Mouse (Mus musculus): ENCODE measurements around the gene Prrx2. TPM values are rescaled to one million over a fixed set of nuclear protein-coding genes. Genes with fewer than 3 reads are reported as not detected.
"Not testable (repeated sequence)": the region's sequence is repeated elsewhere in the genome, so short reads cannot be mapped to it uniquely, and the experiment has no call there.

Prrx2 gene
- polyA plus RNA-seq, 1 experiment, result 6.6 TPM

- 61% methylated on average over 4 of the region's 4 CpGs for WGBS
Measured at GRCm38 (mm10) chr2:30926381-30926780, 91.6 kb downstream of the Prrx2 start.

GRCm38 (mm10) chr2:30927151-30927781 is 92.5 kb downstream of the Prrx2 start:
- Histone ChIP-seq H3K4me3 (replicated peaks; ENCODE audit: extremely low read depth, low read depth, low read length) (no peak overlapping the region), H3K4me1 (ENCODE audit: control insufficient read depth, insufficient read depth, low read length) (peaks cover 9% of the 10 kb centered on the region)
- TF ChIP-seq CTCF (IDR thresholded peaks at IDR 0.05; ENCODE audit: insufficient read depth, low read length) (no peak), POLR2A (IDR thresholded peaks at IDR 0.05; ENCODE audit: borderline replicate concordance, extremely low read depth, low read depth, low read length) (no peak)
- no peak for DNase-seq
- WGBS, result 29% methylated on average over 9 of the region's 9 CpGs

More at GRCm38 (mm10) chr2:30926381-30926780, 91.6 kb downstream of the Prrx2 start:
- H3K4me3 ChIP-seq (replicated peaks; ENCODE audit: extremely low read depth, low read depth, low read length), result no peak overlapping the region
- H3K4me1 ChIP-seq (ENCODE audit: control insufficient read depth, insufficient read depth, low read length), result peaks cover 9% of the 10 kb centered on the region
- DNase-seq, result no peak
- no peak for TF ChIP-seq CTCF (IDR thresholded peaks at IDR 0.05; ENCODE audit: insufficient read depth, low read length)
- TF ChIP-seq POLR2A (IDR thresholded peaks at IDR 0.05; ENCODE audit: borderline replicate concordance, extremely low read depth, low read depth, low read length), result no peak

GRCm38 (mm10) chr2:30927844-30928628 is 93.3 kb downstream of the Prrx2 start:
- Histone ChIP-seq H3K4me1 (ENCODE audit: control insufficient read depth, insufficient read depth, low read length) (peaks cover 9% of the 10 kb centered on the region), H3K4me3 (replicated peaks; ENCODE audit: extremely low read depth, low read depth, low read length) (no peak overlapping the region)
- WGBS, result 17% methylated on average over 14 of the region's 14 CpGs
- TF ChIP-seq CTCF (IDR thresholded peaks at IDR 0.05; ENCODE audit: insufficient read depth, low read length) (peak; percentile 95), POLR2A (IDR thresholded peaks at IDR 0.05; ENCODE audit: borderline replicate concordance, extremely low read depth, low read depth, low read length) (no peak; the same call in 1 of the 2 replicates)
- peak; percentile 79 for DNase-seq

- TF ChIP-seq CTCF (IDR thresholded peaks at IDR 0.05; ENCODE audit: insufficient read depth, low read length) (no peak), POLR2A (IDR thresholded peaks at IDR 0.05; ENCODE audit: borderline replicate concordance, extremely low read depth, low read depth, low read length) (peak; percentile 49; the same call in 1 of the 2 replicates)
- peaks cover 9% of the 10 kb centered on the region for H3K4me1 ChIP-seq (ENCODE audit: control insufficient read depth, insufficient read depth, low read length)
Measured at GRCm38 (mm10) chr2:30928893-30929482, 94.2 kb downstream of the Prrx2 start.

GRCm38 (mm10) chr2:30929483-30930045 is 94.8 kb downstream of the Prrx2 start, which contains the start of gene Ptges:
Gene Ptges, minus strand, starts transcription at chr2:30929863.
- Histone ChIP-seq H3K4me3 (replicated peaks; ENCODE audit: extremely low read depth, low read depth, low read length) (peak within 1 kb of the TSS; percentile 67), H3K4me1 (ENCODE audit: control insufficient read depth, insufficient read depth, low read length) (peaks cover 9% of the 10 kb centered on the region)
- TF ChIP-seq POLR2A (IDR thresholded peaks at IDR 0.05; ENCODE audit: borderline replicate concordance, extremely low read depth, low read depth, low read length), result peak; percentile 28; the same call in 1 of the 2 replicates
- TF ChIP-seq CTCF (IDR thresholded peaks at IDR 0.05; ENCODE audit: insufficient read depth, low read length), result peak; percentile 59
- WGBS, result 3% methylated on average over 23 of the region's 23 CpGs
- peak; percentile 69 for DNase-seq

More at GRCm38 (mm10) chr2:30928893-30929482, 94.2 kb downstream of the Prrx2 start:
- H3K4me3 ChIP-seq (replicated peaks; ENCODE audit: extremely low read depth, low read depth, low read length), result peak overlapping the region; percentile 19
- peak; percentile 36 for DNase-seq
- 24% methylated on average over 12 of the region's 12 CpGs for whole genome bisulfite sequencing

GRCm38 (mm10) chr2:30930846-30931245 is 96.1 kb downstream of the Prrx2 start:
- H3K4me1 ChIP-seq (ENCODE audit: control insufficient read depth, insufficient read depth, low read length); DNase-seq; H3K4me3 ChIP-seq (replicated peaks; ENCODE audit: extremely low read depth, low read depth, low read length): not testable (repeated sequence)
- 86% methylated on average over 2 of the region's 2 CpGs for WGBS

Other genes with a start within 250 kb of the Prrx2 start
- gene Cstad, start 239.9 kb upstream of the Prrx2 start, polyA plus RNA-seq (2012; rRNA removed), result 0.69 and 1.6 TPM in 2 replicates
- 1.8 and 2.2 TPM in 2 replicates for gene 1700001O22Rik, start 31.3 kb upstream of the Prrx2 start, polyA plus RNA-seq (2012; rRNA removed)
- gene Ntmt1, start 27.1 kb upstream of the Prrx2 start, polyA plus RNA-seq (2012; rRNA removed), result 20.2 and 23.4 TPM in 2 replicates
- 42.0 and 44.8 TPM in 2 replicates for gene Asb6, start 4.6 kb upstream of the Prrx2 start, polyA plus RNA-seq (2012; rRNA removed)
- 39.2 and 42.3 TPM in 2 replicates for gene Ptges, start 94.9 kb downstream of the Prrx2 start, polyA plus RNA-seq (2012; rRNA removed)
- 23.6 and 30.2 TPM in 2 replicates for gene Tor1b, start 118.0 kb downstream of the Prrx2 start, polyA plus RNA-seq (2012; rRNA removed)
- gene Tor1a, start 133.0 kb downstream of the Prrx2 start, polyA plus RNA-seq (2012; rRNA removed), result 33.3 and 37.4 TPM in 2 replicates
- 19.7 and 33.2 TPM in 2 replicates for gene BC005624, start 147.2 kb downstream of the Prrx2 start, polyA plus RNA-seq (2012; rRNA removed)
- 14.6 and 18.5 TPM in 2 replicates for gene Usp20, start 147.3 kb downstream of the Prrx2 start, polyA plus RNA-seq (2012; rRNA removed)

All from lung, adult 2 months (tissue).